Mouse (Mus musculus): ENCODE data around the gene Lhfpl4. TPM values are rescaled to one million over a fixed set of nuclear protein-coding genes. Genes with fewer than 3 reads are reported as not detected.

Gene Lhfpl4
- polyA plus RNA-seq, 1 experiment from 2014 or later, result 0.35 TPM

DNA sequence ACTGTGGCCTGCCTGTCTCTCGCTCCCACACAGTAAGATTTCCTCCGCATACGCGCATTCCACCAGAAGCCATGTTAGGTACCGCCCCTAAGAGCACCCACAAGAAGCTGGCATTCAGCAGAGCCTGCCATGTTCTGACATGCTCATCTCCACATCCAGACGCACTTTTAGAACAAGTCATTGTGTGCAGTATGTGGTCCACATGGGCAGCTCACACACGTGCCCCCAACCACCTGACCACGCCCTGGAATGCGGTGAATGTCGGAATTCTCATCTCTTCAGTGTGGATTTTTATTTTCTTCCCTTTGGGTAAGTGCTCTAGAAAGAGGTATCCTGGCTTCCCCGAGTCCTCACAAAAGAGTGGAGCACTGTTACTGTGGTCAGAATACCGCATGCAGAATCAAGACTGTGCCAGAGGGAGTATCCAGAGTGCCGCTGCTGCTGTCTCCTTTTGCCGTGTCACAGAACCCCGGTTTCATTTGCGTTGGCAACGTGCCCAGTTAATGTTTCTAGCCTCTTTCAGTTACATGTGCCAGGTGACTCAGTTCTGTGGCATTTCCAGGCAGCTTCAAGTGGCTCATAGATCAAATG is 28.4 kb downstream of the Lhfpl4 start:
- WGBS, result 40% methylated on average over 17 of the region's 17 CpGs
- Histone ChIP-seq H3K9ac (no peak overlapping the region), H3K4me1 (replicated peaks) (peaks cover 12% of the 10 kb centered on the region), H3K4me3 (peak overlapping the region; percentile 20), H3K9me3 (replicated peaks) (no peaks in the 10 kb centered on the region), H3K27me3 (no peaks in the 10 kb centered on the region), H3K36me3 (no peaks in the 10 kb centered on the region), H3K4me2 (peak overlapping the region; percentile 47), H3K27ac (peak overlapping the region; percentile 60)
- ATAC-seq (replicated peaks; ENCODE audit: insufficient number of reproducible peaks, insufficient read depth, low FRiP score, low read depth), result peak; percentile 43

- peaks cover 12% of the 10 kb centered on the region for H3K4me1 ChIP-seq (replicated peaks)
- H3K27ac ChIP-seq, result no peak overlapping the region
- H3K4me2 ChIP-seq, result no peak overlapping the region
- no peaks in the 10 kb centered on the region; the same call in 1 of the 2 replicates for H3K36me3 ChIP-seq
- H3K9ac ChIP-seq, result no peak overlapping the region
- no peaks in the 10 kb centered on the region for H3K27me3 ChIP-seq
- ATAC-seq (replicated peaks; ENCODE audit: insufficient number of reproducible peaks, insufficient read depth, low FRiP score, low read depth), result no peak
- H3K9me3 ChIP-seq (replicated peaks), result no peaks in the 10 kb centered on the region
- H3K4me3 ChIP-seq, result no peak overlapping the region
Observed at GRCm38 (mm10) chr6:113163513-113163912, 31.7 kb downstream of the Lhfpl4 start.

GRCm38 (mm10) chr6:113161982-113162381 is 33.2 kb downstream of the Lhfpl4 start:
- peaks cover 8% of the 10 kb centered on the region for H3K4me1 ChIP-seq (replicated peaks)
- no peak overlapping the region for H3K27ac ChIP-seq
- no peaks in the 10 kb centered on the region for H3K27me3 ChIP-seq
- H3K4me2 ChIP-seq, result no peak overlapping the region
- ATAC-seq (replicated peaks; ENCODE audit: insufficient number of reproducible peaks, insufficient read depth, low FRiP score, low read depth), result no peak
- 77% methylated on average over 1 of the region's 1 CpGs for WGBS
- H3K9me3 ChIP-seq (replicated peaks), result no peaks in the 10 kb centered on the region
- H3K4me3 ChIP-seq, result no peak overlapping the region
- peaks cover 13% of the 10 kb centered on the region for H3K36me3 ChIP-seq
- no peak overlapping the region for H3K9ac ChIP-seq

GRCm38 (mm10) chr6:113160106-113160505 is 35.1 kb downstream of the Lhfpl4 start:
- no peak overlapping the region for H3K9ac ChIP-seq
- no peaks in the 10 kb centered on the region for H3K27me3 ChIP-seq
- H3K4me1 ChIP-seq (replicated peaks), result no peaks in the 10 kb centered on the region
- H3K36me3 ChIP-seq, result peaks cover 26% of the 10 kb centered on the region
- H3K4me2 ChIP-seq, result no peak overlapping the region
- H3K9me3 ChIP-seq (replicated peaks), result no peaks in the 10 kb centered on the region
- no peak overlapping the region for H3K4me3 ChIP-seq
- 92% methylated on average over 10 of the region's 10 CpGs for WGBS
- no peak for ATAC-seq (replicated peaks; ENCODE audit: insufficient number of reproducible peaks, insufficient read depth, low FRiP score, low read depth)
- no peak overlapping the region for H3K27ac ChIP-seq

DNA sequence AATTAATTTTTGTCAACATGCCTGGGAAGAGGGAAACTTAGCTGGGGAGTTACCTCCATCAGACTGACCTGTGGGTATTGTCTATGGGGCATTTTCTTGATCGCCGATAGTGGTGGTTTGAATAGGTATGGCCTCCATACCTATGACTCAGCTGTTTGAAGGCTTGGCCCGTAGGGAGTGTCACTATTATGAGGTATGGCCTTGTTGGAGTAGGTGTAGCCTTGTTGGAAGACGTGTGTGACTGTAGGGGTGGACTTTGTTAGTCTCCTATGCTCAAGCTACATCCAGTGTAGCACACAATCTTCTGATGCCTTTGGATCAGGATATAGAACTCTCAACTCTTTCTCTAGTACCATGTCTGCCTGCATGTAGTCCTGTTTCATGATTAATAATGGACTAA is 39.1 kb downstream of the Lhfpl4 start:
- no peak overlapping the region for H3K4me3 ChIP-seq
- no peaks in the 10 kb centered on the region for H3K27me3 ChIP-seq
- H3K27ac ChIP-seq, result no peak overlapping the region
- no peaks in the 10 kb centered on the region for H3K4me1 ChIP-seq (replicated peaks)
- H3K36me3 ChIP-seq, result peaks cover 62% of the 10 kb centered on the region
- H3K9ac ChIP-seq, result no peak overlapping the region
- no peaks in the 10 kb centered on the region for H3K9me3 ChIP-seq (replicated peaks)
- 86% methylated on average over 4 of the region's 4 CpGs for WGBS
- no peak overlapping the region for H3K4me2 ChIP-seq
- no peak for ATAC-seq (replicated peaks; ENCODE audit: insufficient number of reproducible peaks, insufficient read depth, low FRiP score, low read depth)

GRCm38 (mm10) chr6:113154886-113155285 is 40.3 kb downstream of the Lhfpl4 start:
- H3K4me1 ChIP-seq (replicated peaks), result no peaks in the 10 kb centered on the region
- H3K36me3 ChIP-seq, result peaks cover 73% of the 10 kb centered on the region
- H3K9me3 ChIP-seq (replicated peaks), result no peaks in the 10 kb centered on the region
- 80% methylated on average over 6 of the region's 6 CpGs for WGBS
- no peak for ATAC-seq (replicated peaks; ENCODE audit: insufficient number of reproducible peaks, insufficient read depth, low FRiP score, low read depth)
- H3K27me3 ChIP-seq, result no peaks in the 10 kb centered on the region
- H3K27ac ChIP-seq, result no peak overlapping the region
- H3K4me3 ChIP-seq, result no peak overlapping the region
- H3K4me2 ChIP-seq, result no peak overlapping the region
- H3K9ac ChIP-seq, result no peak overlapping the region

- Histone ChIP-seq H3K36me3 (peaks cover 82% of the 10 kb centered on the region), H3K4me2 (no peak overlapping the region), H3K27me3 (no peaks in the 10 kb centered on the region), H3K4me3 (no peak overlapping the region), H3K27ac (no peak overlapping the region), H3K9ac (no peak overlapping the region), H3K9me3 (replicated peaks) (no peaks in the 10 kb centered on the region), H3K4me1 (replicated peaks) (no peaks in the 10 kb centered on the region)
- no peak for ATAC-seq (replicated peaks; ENCODE audit: insufficient number of reproducible peaks, insufficient read depth, low FRiP score, low read depth)
- 94% methylated on average over 8 of the region's 8 CpGs for WGBS
Observed at GRCm38 (mm10) chr6:113154071-113154470, 41.1 kb downstream of the Lhfpl4 start.

DNA sequence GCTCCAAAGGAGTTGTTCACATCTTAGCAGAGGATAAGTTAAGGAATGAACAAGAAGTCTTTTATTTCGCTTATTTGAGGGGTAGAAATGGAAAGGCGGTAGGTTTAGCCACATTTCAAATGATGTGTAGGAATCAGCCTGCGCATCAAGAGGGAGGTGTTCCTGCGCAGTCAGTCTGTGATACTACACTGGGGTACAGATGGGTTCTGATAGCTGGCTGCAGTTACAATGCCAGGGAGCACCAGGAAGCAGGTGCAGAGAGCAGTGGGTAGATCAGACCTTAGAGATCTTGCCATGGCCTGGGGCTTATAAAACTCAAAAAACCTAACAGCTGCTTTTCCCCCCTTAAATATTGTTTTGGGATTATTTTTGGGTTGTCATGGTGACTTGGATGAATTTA is 49.9 kb downstream of the Lhfpl4 start:
- no peak for ATAC-seq (replicated peaks; ENCODE audit: insufficient number of reproducible peaks, insufficient read depth, low FRiP score, low read depth)
- H3K4me2 ChIP-seq, result no peak overlapping the region

GRCm38 (mm10) chr6:113144764-113145163 is 50.4 kb downstream of the Lhfpl4 start:
- WGBS, result 88% methylated on average over 1 of the region's 1 CpGs
- H3K4me3 ChIP-seq, result no peak overlapping the region

More for the DNA sequence above, 49.9 kb downstream of the Lhfpl4 start:
- Histone ChIP-seq H3K9me3 (replicated peaks) (no peaks in the 10 kb centered on the region), H3K27ac (no peak overlapping the region), H3K9ac (no peak overlapping the region), H3K36me3 (peaks cover 85% of the 10 kb centered on the region), H3K27me3 (no peaks in the 10 kb centered on the region), H3K4me1 (replicated peaks) (no peaks in the 10 kb centered on the region), H3K4me3 (no peak overlapping the region)
- WGBS, result 96% methylated on average over 4 of the region's 4 CpGs

DNA sequence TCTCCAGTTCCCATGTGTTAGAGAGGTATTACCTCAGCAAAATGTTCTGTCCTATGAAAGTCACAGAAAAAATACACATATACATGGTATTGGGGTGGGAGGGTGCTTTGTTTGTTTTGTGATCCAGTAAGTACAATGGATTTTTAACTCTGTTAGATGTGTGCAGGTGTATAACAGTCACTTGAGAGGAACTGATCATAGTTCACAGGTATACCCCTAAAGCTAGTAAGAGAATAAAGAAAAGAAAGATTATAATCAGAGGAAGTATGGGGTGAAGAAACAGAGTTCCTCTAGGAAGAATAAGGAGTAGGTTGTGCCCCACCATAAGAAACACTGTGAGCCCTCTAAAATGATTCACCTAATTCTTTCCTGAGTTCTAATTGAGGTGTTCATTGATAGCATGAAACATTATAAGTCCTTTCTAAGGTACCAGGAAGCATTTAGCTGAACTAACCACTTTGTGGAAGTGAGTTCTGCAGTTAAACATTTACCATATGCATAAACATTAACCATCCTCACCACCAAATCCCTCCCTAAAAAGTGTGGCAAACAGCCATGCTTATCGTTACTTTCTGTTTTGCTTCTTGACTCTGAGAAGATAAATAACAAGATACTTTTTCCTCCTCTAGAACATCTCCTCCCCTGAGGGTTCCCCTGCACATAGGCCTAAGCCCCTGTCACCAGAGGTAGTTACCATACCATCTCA is 53.6 kb downstream of the Lhfpl4 start:
- 71% methylated on average over 1 of the region's 1 CpGs for WGBS
- no peak overlapping the region for H3K4me3 ChIP-seq

More at GRCm38 (mm10) chr6:113144764-113145163, 50.4 kb downstream of the Lhfpl4 start:
- Histone ChIP-seq H3K4me2 (no peak overlapping the region), H3K27me3 (no peaks in the 10 kb centered on the region), H3K27ac (no peak overlapping the region), H3K36me3 (peaks cover 81% of the 10 kb centered on the region), H3K4me1 (replicated peaks) (no peaks in the 10 kb centered on the region), H3K9me3 (replicated peaks) (no peaks in the 10 kb centered on the region), H3K9ac (no peak overlapping the region)
- ATAC-seq (replicated peaks; ENCODE audit: insufficient number of reproducible peaks, insufficient read depth, low FRiP score, low read depth), result no peak

DNA sequence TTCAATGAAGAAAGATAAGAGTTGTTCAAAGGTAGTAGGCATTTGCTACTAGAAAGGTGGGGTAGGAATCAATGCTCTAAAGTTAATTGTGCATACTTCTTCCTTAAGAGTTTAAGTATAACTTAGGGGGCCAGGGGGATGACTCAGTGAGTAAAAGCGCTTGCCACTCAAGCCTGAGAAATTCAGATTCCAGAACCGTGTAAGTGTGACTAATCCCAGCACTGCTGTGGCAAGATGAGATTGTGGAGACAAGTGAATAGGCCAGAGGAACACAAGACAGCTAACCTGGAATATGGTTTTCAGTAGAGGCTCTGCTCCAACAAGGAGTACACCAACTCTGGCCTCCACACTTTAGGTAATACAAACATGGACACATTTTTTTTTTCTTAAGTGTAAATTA is 61.8 kb downstream of the Lhfpl4 start:
- Histone ChIP-seq H3K27me3 (no peaks in the 10 kb centered on the region), H3K4me2 (no peak overlapping the region), H3K9me3 (replicated peaks) (no peaks in the 10 kb centered on the region), H3K4me3 (no peak overlapping the region), H3K36me3 (peaks cover 46% of the 10 kb centered on the region), H3K27ac (no peak overlapping the region), H3K9ac (no peak overlapping the region), H3K4me1 (replicated peaks) (no peaks in the 10 kb centered on the region)
- 61% methylated on average over 2 of the region's 2 CpGs for WGBS
- no peak for ATAC-seq (replicated peaks; ENCODE audit: insufficient number of reproducible peaks, insufficient read depth, low FRiP score, low read depth)

More for the DNA sequence above, 53.6 kb downstream of the Lhfpl4 start:
- Histone ChIP-seq H3K27me3 (no peaks in the 10 kb centered on the region), H3K9me3 (replicated peaks) (no peaks in the 10 kb centered on the region), H3K4me2 (no peak overlapping the region), H3K27ac (no peak overlapping the region), H3K4me1 (replicated peaks) (no peaks in the 10 kb centered on the region), H3K9ac (no peak overlapping the region), H3K36me3 (peaks cover 66% of the 10 kb centered on the region)
- no peak for ATAC-seq (replicated peaks; ENCODE audit: insufficient number of reproducible peaks, insufficient read depth, low FRiP score, low read depth)

GRCm38 (mm10) chr6:113120806-113121205 is 74.4 kb downstream of the Lhfpl4 start:
- 0 out of 2 replicates have a peak, but pooled peaks cover 5% of the 10 kb centered on the region for H3K4me1 ChIP-seq (replicated peaks)
- no peak overlapping the region for H3K27ac ChIP-seq
- 94% methylated on average over 10 of the region's 10 CpGs for WGBS
- no peak overlapping the region for H3K9ac ChIP-seq
- ATAC-seq (replicated peaks; ENCODE audit: insufficient number of reproducible peaks, insufficient read depth, low FRiP score, low read depth), result no peak
- H3K4me3 ChIP-seq, result no peak overlapping the region
- H3K9me3 ChIP-seq (replicated peaks), result no peaks in the 10 kb centered on the region
- peaks cover 83% of the 10 kb centered on the region for H3K36me3 ChIP-seq
- no peak overlapping the region for H3K4me2 ChIP-seq
- no peaks in the 10 kb centered on the region for H3K27me3 ChIP-seq

Data from heart, embryonic 15.5 days (tissue).